Mouse (Mus musculus) heart, adult 2 months (tissue): Measurements from ENCODE around the gene Fchsd2. TPM values are rescaled to one million over a fixed set of nuclear protein-coding genes. Genes with fewer than 3 reads are reported as not detected.
A peak's percentile ranks its signal among the peaks of the same experiment; 100 is the strongest.

Source experiments
- DNase-seq, 2 experiments: peaks; one replicate each; pipeline ENCODE4 v3.0.0; 2021
- H3K27ac ChIP-seq: fragments of 200-600 bp; 2 replicates; pipeline ENCODE4 v1.8.1; 2022
- H3K27me3 ChIP-seq: fragments of 200-500 bp; 2 replicates; pipeline ENCODE4 v1.6.1; 2012; ENCODE audit warnings: mild to moderate bottlenecking, low read length, inconsistent platforms, mixed read lengths; ENCODE audit not compliant: control insufficient read depth, insufficient read depth
- H3K36me3 ChIP-seq: fragments of 200-500 bp; 2 replicates; pipeline ENCODE4 v1.6.1; 2012; ENCODE audit warnings: low read length, inconsistent platforms; ENCODE audit not compliant: control insufficient read depth, insufficient read depth
- H3K4me1 ChIP-seq: fragments of 200-500 bp; 2 replicates; pipeline ENCODE4 v1.6.1; 2011; ENCODE audit warnings: low read length; ENCODE audit not compliant: control insufficient read depth, insufficient read depth
- H3K4me3 ChIP-seq: fragments of 200-600 bp; 2 replicates; pipeline ENCODE4 v1.8.1; 2022
- H3K79me2 ChIP-seq: fragments of 200-500 bp; replicated peaks from 2 replicates; pipeline ENCODE4 v1.6.1; 2012; ENCODE audit warnings: mild to moderate bottlenecking, inconsistent platforms, low read length, moderate library complexity, mixed read lengths; ENCODE audit not compliant: control insufficient read depth, insufficient read depth
- H3K9ac ChIP-seq: fragments of 200-500 bp; 2 replicates; pipeline ENCODE4 v1.6.1; 2012; ENCODE audit warnings: low read depth, mild to moderate bottlenecking, control low read depth, inconsistent platforms, low read length, mixed read lengths
- CTCF ChIP-seq: fragments of 200-600 bp; IDR thresholded peaks from 2 replicates; pipeline ENCODE4 v1.8.1; 2022; ENCODE audit warnings: antibody characterized with exemption, mild to moderate bottlenecking, moderate library complexity
- EP300 ChIP-seq: fragments of 200-500 bp; IDR thresholded peaks from 2 replicates; pipeline ENCODE4 v1.6.1; 2011; ENCODE audit warnings: low read depth, low read length, control low read depth; ENCODE audit not compliant: insufficient read depth
- POLR2A ChIP-seq: fragments of 200-500 bp; IDR thresholded peaks from 2 replicates; pipeline ENCODE4 v1.6.1; 2011; ENCODE audit warnings: mild to moderate bottlenecking, low read depth, low read length, control low read depth; ENCODE audit not compliant: insufficient read depth
- WGBS: fragments of 180-500 bp; shearing (Covaris S2); methylation state at CpG from one replicate; pipeline ENCODE4 v1.1.7; 2018; 5-methylcytosine and 5-hydroxymethylcytosine counted together
- intact Hi-C: fragments of 180-260 bp; cut with DNase I; formaldehyde crosslinking; loops from one replicate; pipeline ENCODE4 v1.15.1; 2025
- polyA plus RNA-seq: library from polyadenylated mRNA; depleted of rRNA; stranded (reverse); fragments of >200 nt; gene quantifications from 2 replicates; pipeline ENCODE4 v1.2.3, GENCODE M21; 2012
- total RNA-seq, 2 experiments: library from RNA; stranded (reverse); gene quantifications; 2 replicates each; pipeline ENCODE4 v1.2.3; 2021

The Fchsd2 gene
- total and polyA plus RNA-seq, 3 experiments, result 5.6 to 22.4 (median 20.9) TPM

- intact Hi-C loops, result no loop called here
- no peak for DNase-seq
- H3K4me3 ChIP-seq, result no peak overlapping the region
- H3K4me1 ChIP-seq, result no peaks in the 10 kb centered on the region; the same call in 1 of the 2 replicates
- no peak overlapping the region for H3K9ac ChIP-seq
- 74% methylated on average over 4 of the region's 4 CpGs for WGBS
- H3K27me3 ChIP-seq, result no peaks in the 10 kb centered on the region
- no peak overlapping the region for H3K27ac ChIP-seq
- no peaks in the 10 kb centered on the region; the same call in none of the 2 replicates for H3K36me3 ChIP-seq
- peaks cover 4% of the 10 kb centered on the region for H3K79me2 ChIP-seq
- TF ChIP-seq POLR2A (no peak), EP300 (no peak), CTCF (no peak)
These were observed 71.2 kb downstream of the Fchsd2 start for GRCm38 (mm10) chr7:101163878-101164277.

GRCm38 (mm10) chr7:101166568-101166967 is 73.9 kb downstream of the Fchsd2 start:
- TF ChIP-seq EP300, result no peak
- TF ChIP-seq POLR2A, result no peak
- TF ChIP-seq CTCF, result no peak
- Histone ChIP-seq H3K4me3 (no peak overlapping the region), H3K27me3 (no peaks in the 10 kb centered on the region), H3K9ac (no peak overlapping the region), H3K4me1 (no peaks in the 10 kb centered on the region; the same call in 1 of the 2 replicates), H3K27ac (no peak overlapping the region), H3K79me2 (peaks cover 2% of the 10 kb centered on the region; the same call in 1 of the 2 replicates), H3K36me3 (peaks cover 3% of the 10 kb centered on the region)
- intact Hi-C loops, result no loop called here
- 69% methylated on average over 2 of the region's 2 CpGs for WGBS
- DNase-seq, result no peak

- Histone ChIP-seq H3K4me3 (no peak overlapping the region), H3K4me1 (no peaks in the 10 kb centered on the region; the same call in 1 of the 2 replicates), H3K27me3 (no peaks in the 10 kb centered on the region), H3K27ac (peak overlapping the region; percentile 29), H3K79me2 (no peaks in the 10 kb centered on the region; the same call in 1 of the 2 replicates), H3K36me3 (peaks cover 3% of the 10 kb centered on the region), H3K9ac (no peak overlapping the region)
- 42% methylated on average over 3 of the region's 3 CpGs for WGBS
- intact Hi-C loops, result no loop called here
- TF ChIP-seq CTCF, result no peak
- no peak for TF ChIP-seq EP300
- no peak for TF ChIP-seq POLR2A
- DNase-seq, result peak in 1 of 2 experiments; percentile 14
These were observed 77.8 kb downstream of the Fchsd2 start for GRCm38 (mm10) chr7:101170482-101170881.

GRCm38 (mm10) chr7:101171002-101171401 is 78.3 kb downstream of the Fchsd2 start:
- Histone ChIP-seq H3K27ac (peak overlapping the region; percentile 29; the same call in 1 of the 2 replicates), H3K4me3 (no peak overlapping the region), H3K9ac (no peak overlapping the region), H3K4me1 (no peaks in the 10 kb centered on the region; the same call in 1 of the 2 replicates), H3K79me2 (no peaks in the 10 kb centered on the region; the same call in 1 of the 2 replicates), H3K36me3 (peaks cover 3% of the 10 kb centered on the region), H3K27me3 (no peaks in the 10 kb centered on the region)
- intact Hi-C loops, result no loop called here
- 75% methylated on average over 1 of the region's 1 CpGs for WGBS
- TF ChIP-seq POLR2A, result no peak
- no peak for TF ChIP-seq CTCF
- DNase-seq, result no peak

GRCm38 (mm10) chr7:101173331-101173730 is 80.7 kb downstream of the Fchsd2 start:
- H3K79me2 ChIP-seq, result no peaks in the 10 kb centered on the region; the same call in 1 of the 2 replicates
- DNase-seq, result no peak
- intact Hi-C loops, result no loop called here
- TF ChIP-seq EP300 (no peak), CTCF (no peak), POLR2A (no peak)
- H3K4me3 ChIP-seq, result no peak overlapping the region
- no peaks in the 10 kb centered on the region for H3K27me3 ChIP-seq
- H3K36me3 ChIP-seq, result peaks cover 8% of the 10 kb centered on the region
- no peak overlapping the region for H3K27ac ChIP-seq
- 91% methylated on average over 3 of the region's 3 CpGs for WGBS
- no peak overlapping the region for H3K9ac ChIP-seq
- H3K4me1 ChIP-seq, result peaks cover 1% of the 10 kb centered on the region

GRCm38 (mm10) chr7:101178751-101179150 is 86.1 kb downstream of the Fchsd2 start:
- intact Hi-C loops, result no loop called here
- 23% methylated on average over 2 of the region's 2 CpGs for WGBS
- DNase-seq, result no peak
- H3K79me2 ChIP-seq, result 0 out of 2 replicates have a peak, but pooled peaks cover 1% of the 10 kb centered on the region
- peaks cover 13% of the 10 kb centered on the region for H3K36me3 ChIP-seq
- H3K27ac ChIP-seq, result peak overlapping the region; percentile 57
- no peak for TF ChIP-seq POLR2A
- no peak for TF ChIP-seq EP300
- TF ChIP-seq CTCF, result no peak
- peak overlapping the region; percentile 23 for H3K4me3 ChIP-seq
- no peaks in the 10 kb centered on the region for H3K27me3 ChIP-seq
- H3K4me1 ChIP-seq, result peaks cover 1% of the 10 kb centered on the region
- no peak overlapping the region for H3K9ac ChIP-seq
